Mouse (Mus musculus) macrophage (primary cell): Measurements from ENCODE around the gene Kazald1. TPM values are rescaled to one million over a fixed set of nuclear protein-coding genes. Genes with fewer than 3 reads are reported as not detected.

Experiments used
- polyA plus RNA-seq: library from polyadenylated mRNA; stranded (reverse); fragments of 250-400 nt; gene quantifications from 3 replicates; pipeline ENCODE4 v1.2.4, GENCODE M21; 2018; ENCODE audit warnings: inconsistent platforms

Kazald1 gene
- polyA plus RNA-seq, 1 experiment from 2014 or later = 0.10 TPM

Other genes starting within 250 kb of the Kazald1 start
- 17.7 to 22.1 TPM (median 21.7 TPM) in 3 replicates for gene Slf2, start 144.1 kb upstream of the Kazald1 start, polyA plus RNA-seq
- 0.04 TPM in 1 of 3 replicates, not detected in the others for gene Sema4g, start 86.1 kb upstream of the Kazald1 start, polyA plus RNA-seq
- gene Twnk, start 69.6 kb upstream of the Kazald1 start, polyA plus RNA-seq = 3.0 to 4.7 TPM (median 4.3 TPM) in 3 replicates
- gene Mrpl43, start 68.8 kb upstream of the Kazald1 start, polyA plus RNA-seq = 29.1 to 41.9 TPM (median 39.7 TPM) in 3 replicates
- gene Lzts2, start 60.8 kb upstream of the Kazald1 start, polyA plus RNA-seq = 1.4 to 4.7 TPM (median 2.3 TPM) in 3 replicates
- gene Pdzd7, start 29.5 kb upstream of the Kazald1 start, polyA plus RNA-seq = not detected in 3 replicates
- gene Sfxn3, start 27.7 kb upstream of the Kazald1 start, polyA plus RNA-seq = 27.6 to 39.5 TPM (median 34.8 TPM) in 3 replicates
- gene Tlx1, start 75.4 kb downstream of the Kazald1 start, polyA plus RNA-seq = not detected in 3 replicates
- not detected in 3 replicates for gene Lbx1, start 160.6 kb downstream of the Kazald1 start, polyA plus RNA-seq